Mouse (Mus musculus): ENCODE measurements at regions not wholly inside any gene's neighbourhood (a gene's known extent, or its start where the extent isn't known, plus 50 kb on each side); places are given as distances from the start of the nearest gene placed in this dataset.

GRCm38 (mm10) chr2:57772315-57772714 lies 225.4 kb upstream of the Galnt5 start:
- DNase-seq (ENCODE audit: low read depth, low spot score): peak; percentile 6

DNA sequence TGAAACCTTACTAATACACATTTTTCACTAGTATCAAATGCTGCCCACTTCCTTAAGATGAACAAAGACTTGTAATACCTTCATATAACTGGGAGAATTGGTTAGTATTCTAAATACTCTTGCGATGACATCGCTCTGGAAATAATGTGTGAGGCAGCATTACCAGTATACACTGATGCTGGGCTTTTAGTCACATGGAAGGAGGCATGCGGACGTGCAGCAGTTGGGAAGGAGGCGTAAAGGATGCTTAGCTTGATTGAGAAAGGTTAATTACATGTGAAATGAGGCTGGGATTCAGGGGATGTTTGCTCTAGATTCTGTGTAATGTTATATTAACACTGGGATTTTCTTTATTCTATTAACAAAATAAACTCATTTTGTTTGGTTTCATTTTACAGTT lies 221.5 kb upstream of the Galnt5 start:
- DNase-seq (ENCODE audit: low read depth, low spot score): no peak

- no peak for DNase-seq (ENCODE audit: low read depth, low spot score)
These were observed 216.8 kb upstream of the Galnt5 start for GRCm38 (mm10) chr2:57780836-57781235.

GRCm38 (mm10) chr2:57793519-57794296 lies 204.0 kb upstream of the Galnt5 start:
- no peak for DNase-seq (ENCODE audit: low read depth, low spot score)

DNA sequence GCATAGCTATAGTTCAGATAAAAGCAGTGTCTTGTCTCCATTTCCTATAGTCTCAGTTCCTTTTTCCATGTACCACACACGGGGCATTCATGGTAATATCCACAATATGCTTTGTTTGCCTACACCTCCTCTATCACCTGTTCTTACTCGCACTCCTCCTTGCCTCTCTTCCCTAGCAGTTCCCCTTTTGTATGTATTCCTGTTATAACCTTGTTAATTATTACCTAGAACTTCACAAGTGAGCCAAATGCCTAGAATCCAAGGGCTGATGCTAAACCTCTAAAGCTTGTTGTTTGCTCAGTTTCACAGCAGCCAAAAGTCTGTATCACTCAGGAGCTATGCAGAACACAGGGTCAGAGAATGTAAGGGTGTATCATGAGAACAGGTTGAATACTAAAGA lies 198.4 kb upstream of the Galnt5 start:
- DNase-seq (ENCODE audit: low read depth, low spot score): no peak

GRCm38 (mm10) chr2:57807911-57808310 lies 189.8 kb upstream of the Galnt5 start:
- DNase-seq (ENCODE audit: low read depth, low spot score): no peak

GRCm38 (mm10) chr2:57812996-57813395 lies 184.7 kb upstream of the Galnt5 start:
- DNase-seq (ENCODE audit: low read depth, low spot score): no peak

DNA sequence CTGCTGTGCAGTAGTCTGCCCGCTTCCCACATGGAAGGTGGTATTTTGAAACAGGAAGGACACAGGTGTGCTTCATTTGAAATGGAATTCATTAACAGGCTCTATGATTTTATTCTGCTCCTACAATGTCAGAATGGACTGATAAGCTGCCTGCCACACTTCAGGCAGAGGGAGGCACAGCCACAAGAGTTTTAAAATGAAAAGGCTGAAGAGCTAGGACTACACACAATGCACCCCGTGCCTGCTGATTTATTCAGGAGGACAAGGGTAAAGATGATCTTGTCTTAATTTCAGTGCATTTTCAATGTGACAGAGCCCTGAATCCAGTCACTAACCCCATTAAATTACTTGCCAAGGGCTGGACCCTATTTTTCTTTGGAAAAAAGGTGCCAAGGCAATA lies 177.3 kb upstream of the Galnt5 start:
- DNase-seq (ENCODE audit: low read depth, low spot score): no peak

DNA sequence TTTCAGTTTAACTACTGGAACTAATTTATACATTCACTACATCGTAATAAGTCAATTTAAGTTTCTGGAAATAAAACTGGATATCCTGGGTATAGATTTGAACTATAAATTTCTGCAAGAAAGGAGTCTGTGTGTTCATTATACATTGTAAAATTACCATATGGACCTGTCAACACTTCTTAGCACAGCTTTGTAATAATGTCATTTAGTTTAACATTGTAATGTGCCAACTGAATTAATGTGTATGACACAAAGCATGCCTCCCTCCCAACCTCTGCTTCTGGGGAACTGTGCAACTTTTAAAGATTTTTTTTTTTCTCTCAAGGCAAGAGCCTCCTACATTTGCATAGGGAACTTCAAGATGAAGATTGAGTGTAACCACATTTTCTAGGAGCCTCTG lies 176.8 kb upstream of the Galnt5 start:
- no peak for DNase-seq (ENCODE audit: low read depth, low spot score)

DNA sequence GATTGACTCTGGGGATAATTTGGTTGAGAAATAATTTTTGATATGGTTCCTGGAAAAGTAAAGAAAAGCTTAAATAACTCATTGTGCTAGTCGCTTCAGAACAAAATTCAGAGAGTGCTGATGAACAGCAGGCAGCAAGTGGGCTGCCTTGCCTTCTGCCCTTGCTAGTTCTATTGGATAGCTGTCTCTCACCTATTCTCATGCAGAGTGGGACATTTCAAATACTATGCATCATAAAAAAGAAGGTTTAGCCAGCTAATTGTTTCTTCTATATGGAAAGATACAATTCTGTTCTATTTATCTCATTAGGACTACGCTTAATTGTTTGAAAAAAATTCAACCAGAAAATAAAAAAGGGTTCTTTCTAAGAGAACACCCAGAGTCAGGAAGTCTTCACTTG lies 169.4 kb upstream of the Galnt5 start:
- no peak for DNase-seq (ENCODE audit: low read depth, low spot score)

DNA sequence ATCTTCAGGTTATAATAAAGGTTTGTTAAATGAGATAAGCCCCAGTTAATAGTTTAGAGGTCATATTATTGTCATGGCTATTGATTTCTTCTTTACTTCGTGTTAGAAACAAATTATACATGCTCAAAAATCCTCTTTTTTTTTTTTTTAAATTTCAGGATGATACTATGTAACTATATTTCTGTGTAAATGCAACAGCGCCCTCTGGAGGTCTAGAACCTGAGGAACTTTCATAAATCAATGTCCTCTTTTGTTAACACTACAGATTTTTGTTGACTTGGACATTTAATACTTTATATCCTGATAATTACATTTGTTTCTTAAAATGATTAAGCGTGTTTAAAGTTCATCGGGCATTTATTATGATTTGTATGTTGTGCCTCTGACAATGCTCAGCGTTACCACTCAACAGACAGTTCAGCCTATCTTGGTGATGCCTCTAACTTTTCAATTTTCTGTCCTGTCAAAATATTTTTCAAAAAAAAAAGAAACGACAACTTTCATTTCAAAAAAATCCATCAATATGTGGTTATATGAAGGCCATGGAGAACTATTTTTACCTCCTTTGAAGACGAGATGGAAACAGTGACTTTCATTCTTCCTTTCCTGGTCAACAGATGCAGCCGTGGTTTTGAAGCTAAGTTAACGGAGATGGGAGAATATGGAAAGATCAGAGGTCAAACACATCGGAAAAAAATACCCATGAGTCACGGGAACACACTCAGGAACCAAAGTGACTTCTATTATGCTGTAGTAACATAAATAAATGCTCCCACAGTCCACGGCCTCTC lies 164.9 kb upstream of the Galnt5 start:
- DNase-seq (ENCODE audit: low read depth, low spot score): peak; percentile 8

DNA sequence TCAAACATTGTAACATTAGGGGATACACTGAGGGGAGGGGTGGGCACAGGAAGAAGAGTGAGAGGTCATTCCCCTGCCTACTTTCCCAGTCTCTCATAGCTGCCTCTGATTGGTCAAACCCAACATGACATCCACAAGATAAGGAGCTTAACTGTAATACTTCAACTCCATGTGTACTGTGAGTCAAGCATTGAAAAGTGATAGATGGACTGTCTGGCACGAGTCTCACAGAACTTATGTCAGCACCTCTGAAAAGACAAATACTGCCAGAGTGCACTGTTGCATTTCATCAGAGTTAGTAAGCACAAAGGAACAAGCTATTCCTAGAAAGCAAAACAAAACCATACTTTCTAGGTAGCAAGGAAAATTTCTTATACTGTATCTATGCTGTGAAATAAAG lies 152.5 kb upstream of the Galnt5 start:
- no peak for DNase-seq (ENCODE audit: low read depth, low spot score)

- no peak for DNase-seq (ENCODE audit: low read depth, low spot score)
These were observed 150.0 kb upstream of the Galnt5 start for GRCm38 (mm10) chr2:57847707-57848106.

DNA sequence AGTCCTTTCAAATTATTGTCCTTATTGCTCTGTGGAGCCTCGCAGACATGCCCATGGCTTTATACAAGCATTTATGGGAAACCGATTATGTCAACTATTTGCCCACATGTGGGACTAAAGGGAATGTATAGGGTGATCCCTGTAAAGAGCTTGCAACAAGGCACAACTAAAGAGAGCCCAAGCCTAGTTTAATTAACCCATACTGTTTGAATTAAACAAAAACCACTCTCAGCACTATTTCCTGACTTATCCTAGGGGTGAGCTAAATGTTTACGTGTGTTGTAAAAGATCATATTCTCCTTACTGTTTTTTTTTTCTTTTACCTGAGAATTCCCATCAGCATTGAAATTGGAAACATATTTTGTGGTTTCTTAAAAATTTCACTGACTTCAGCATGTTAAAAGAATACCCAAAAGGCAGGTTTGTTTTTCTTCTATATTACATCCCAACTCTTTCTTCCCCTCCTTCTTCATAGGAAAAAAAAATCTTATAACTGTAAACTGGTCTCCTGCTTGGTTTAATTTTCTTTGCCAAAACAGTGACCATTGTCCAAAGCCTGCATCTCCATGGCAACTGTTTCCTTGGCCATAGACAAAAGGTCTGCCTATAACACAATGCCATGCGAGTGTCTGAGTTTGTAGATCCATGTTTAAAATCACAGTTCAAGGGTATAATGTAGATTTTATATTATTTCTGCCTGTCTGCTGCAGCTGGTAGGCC lies 148.2 kb upstream of the Galnt5 start:
- no peak for DNase-seq (ENCODE audit: low read depth, low spot score)

GRCm38 (mm10) chr2:57850058-57850400 lies 147.7 kb upstream of the Galnt5 start:
- no peak for DNase-seq (ENCODE audit: low read depth, low spot score)

GRCm38 (mm10) chr2:57856524-57857107 lies 141.1 kb upstream of the Galnt5 start:
- DNase-seq (ENCODE audit: low read depth, low spot score): no peak

GRCm38 (mm10) chr2:57865289-57865688 lies 132.4 kb upstream of the Galnt5 start:
- no peak for DNase-seq (ENCODE audit: low read depth, low spot score)

DNA sequence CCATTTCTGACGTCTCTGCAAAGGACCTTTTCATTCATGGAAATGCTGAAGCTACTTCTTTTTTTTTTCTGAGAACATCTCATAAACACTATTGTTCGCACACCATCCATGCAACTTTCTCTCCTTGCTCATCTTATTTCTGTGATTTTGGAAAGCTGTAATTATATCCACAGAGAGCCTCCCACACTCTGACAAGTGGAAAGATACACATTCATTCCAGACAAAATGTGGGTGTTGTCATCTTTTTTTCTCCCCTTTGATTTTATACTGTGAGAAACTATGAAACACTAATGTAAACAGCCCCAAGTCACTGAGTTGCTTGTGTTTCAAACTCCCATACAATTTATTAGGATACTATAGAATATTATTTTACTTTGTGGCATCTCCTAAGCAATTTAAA lies 129.6 kb upstream of the Galnt5 start:
- no peak for DNase-seq (ENCODE audit: low read depth, low spot score)

DNA sequence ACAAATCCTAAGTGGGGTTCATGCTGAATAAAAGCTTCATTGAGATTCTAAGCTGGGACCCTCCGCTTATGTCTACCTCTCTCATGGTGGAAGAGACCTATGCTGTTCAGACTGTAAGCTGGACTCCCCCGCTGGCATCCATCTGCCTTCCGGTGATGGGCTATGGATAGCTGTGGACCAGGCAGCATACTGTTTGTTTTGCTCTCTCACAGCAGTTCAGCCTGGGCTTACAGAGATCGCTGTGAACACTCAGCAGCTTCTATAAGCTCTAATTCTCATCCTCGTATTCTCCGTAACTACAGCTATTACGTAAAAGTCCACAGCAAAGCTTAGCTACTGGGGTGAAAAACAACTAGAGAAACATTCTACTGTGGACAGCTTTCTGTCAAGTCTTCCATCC lies 97.5 kb upstream of the Galnt5 start:
- no peak for DNase-seq (ENCODE audit: low read depth, low spot score)

- DNase-seq (ENCODE audit: low read depth, low spot score): no peak
These were observed 97.0 kb upstream of the Galnt5 start for GRCm38 (mm10) chr2:57900580-57901247.

DNA sequence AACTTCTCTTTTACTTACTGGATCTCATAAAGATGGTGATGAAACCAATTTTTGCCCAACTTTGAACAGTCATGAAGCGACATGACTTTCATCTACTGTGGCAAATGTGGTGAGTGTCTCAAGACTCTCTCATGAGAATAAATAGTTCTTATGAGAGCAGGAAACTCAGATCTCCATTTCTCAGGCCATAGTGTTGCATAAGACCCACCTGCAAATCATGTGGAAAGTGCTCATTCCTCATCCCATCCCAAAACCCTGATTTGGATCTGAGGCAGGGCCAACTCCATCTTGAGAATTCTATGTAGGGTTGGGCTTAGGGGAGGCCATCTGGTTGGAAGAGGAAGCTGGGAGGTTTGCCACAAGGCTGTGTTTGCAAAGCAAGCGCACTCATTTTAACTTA lies 92.5 kb upstream of the Galnt5 start:
- no peak for DNase-seq (ENCODE audit: low read depth, low spot score)

GRCm38 (mm10) chr2:57906939-57907338 lies 90.7 kb upstream of the Galnt5 start:
- DNase-seq (ENCODE audit: low read depth, low spot score): no peak

Measured in CD4-positive helper T cell, adult 2 months (primary cell).